Mouse (Mus musculus): Measurements from ENCODE around the gene Cntnap1. TPM values are rescaled to one million over a fixed set of nuclear protein-coding genes. Genes with fewer than 3 reads are reported as not detected.

Cntnap1 gene
- polyA plus RNA-seq, 1 experiment from 2014 or later = 0.24 TPM

- H3K4me2 ChIP-seq (replicated peaks; ENCODE audit: low read depth, low read length) = no peak overlapping the region
- H3K9ac ChIP-seq (replicated peaks; ENCODE audit: low read depth) = no peak overlapping the region
- WGBS = 31% methylated on average over 18 of the region's 18 CpGs
- ATAC-seq = peak; percentile 46; the same call in 1 of the 2 replicates
- TF ChIP-seq EP300 (IDR thresholded peaks at IDR 0.05) (no peak), CTCF (IDR thresholded peaks at IDR 0.05) (no peak)
- H3K27me3 ChIP-seq (replicated peaks; ENCODE audit: insufficient read depth, low read length) = no peaks in the 10 kb centered on the region
- H3K36me3 ChIP-seq (ENCODE audit: insufficient read depth, low read length) = no peaks in the 10 kb centered on the region; the same call in 1 of the 2 replicates
- H3K4me3 ChIP-seq (ENCODE audit: low read depth, low read length) = no peak overlapping the region
- H3K4me1 ChIP-seq (ENCODE audit: insufficient read depth, low read depth, low read length) = no peaks in the 10 kb centered on the region
- peak; percentile 26 for DNase-seq (ENCODE audit: low spot score)
- H3K27ac ChIP-seq (ENCODE audit: low read length) = no peak overlapping the region
- no peaks in the 10 kb centered on the region for H3K9me3 ChIP-seq (ENCODE audit: low read length)
Observed at GRCm38 (mm10) chr11:101130056-101130756, 40.1 kb upstream of the Cntnap1 start.

GRCm38 (mm10) chr11:101131187-101131586 lies 39.1 kb upstream of the Cntnap1 start:
- H3K9ac ChIP-seq (replicated peaks; ENCODE audit: low read depth) = no peak overlapping the region
- no peaks in the 10 kb centered on the region for H3K4me1 ChIP-seq (ENCODE audit: insufficient read depth, low read depth, low read length)
- H3K27ac ChIP-seq (ENCODE audit: low read length) = no peak overlapping the region
- no peak for TF ChIP-seq EP300 (IDR thresholded peaks at IDR 0.05)
- TF ChIP-seq CTCF (IDR thresholded peaks at IDR 0.05) = no peak
- ATAC-seq (no peak), DNase-seq (ENCODE audit: low spot score) (no peak)
- no peak overlapping the region for H3K4me2 ChIP-seq (replicated peaks; ENCODE audit: low read depth, low read length)
- H3K36me3 ChIP-seq (ENCODE audit: insufficient read depth, low read length) = no peaks in the 10 kb centered on the region
- no peaks in the 10 kb centered on the region for H3K9me3 ChIP-seq (ENCODE audit: low read length)
- 91% methylated on average over 2 of the region's 2 CpGs for WGBS
- no peaks in the 10 kb centered on the region for H3K27me3 ChIP-seq (replicated peaks; ENCODE audit: insufficient read depth, low read length)
- no peak overlapping the region for H3K4me3 ChIP-seq (ENCODE audit: low read depth, low read length)

GRCm38 (mm10) chr11:101131701-101132100 lies 38.6 kb upstream of the Cntnap1 start:
- Histone ChIP-seq H3K27ac (ENCODE audit: low read length) (no peak overlapping the region), H3K4me2 (replicated peaks; ENCODE audit: low read depth, low read length) (no peak overlapping the region), H3K9me3 (ENCODE audit: low read length) (no peaks in the 10 kb centered on the region), H3K9ac (replicated peaks; ENCODE audit: low read depth) (no peak overlapping the region), H3K36me3 (ENCODE audit: insufficient read depth, low read length) (no peaks in the 10 kb centered on the region), H3K4me1 (ENCODE audit: insufficient read depth, low read depth, low read length) (no peaks in the 10 kb centered on the region), H3K27me3 (replicated peaks; ENCODE audit: insufficient read depth, low read length) (no peaks in the 10 kb centered on the region), H3K4me3 (ENCODE audit: low read depth, low read length) (no peak overlapping the region)
- DNase-seq (ENCODE audit: low spot score) (peak; percentile 37), ATAC-seq (no peak)
- WGBS = 83% methylated on average over 6 of the region's 6 CpGs
- TF ChIP-seq CTCF (IDR thresholded peaks at IDR 0.05) (peak; percentile 62), EP300 (IDR thresholded peaks at IDR 0.05) (no peak)

GRCm38 (mm10) chr11:101133037-101133436 lies 37.3 kb upstream of the Cntnap1 start:
- peak; percentile 56 for ATAC-seq
- Histone ChIP-seq H3K4me2 (replicated peaks; ENCODE audit: low read depth, low read length) (no peak overlapping the region), H3K4me1 (ENCODE audit: insufficient read depth, low read depth, low read length) (no peaks in the 10 kb centered on the region), H3K36me3 (ENCODE audit: insufficient read depth, low read length) (no peaks in the 10 kb centered on the region), H3K27me3 (replicated peaks; ENCODE audit: insufficient read depth, low read length) (no peaks in the 10 kb centered on the region), H3K9ac (replicated peaks; ENCODE audit: low read depth) (no peak overlapping the region), H3K4me3 (ENCODE audit: low read depth, low read length) (no peak overlapping the region), H3K27ac (ENCODE audit: low read length) (no peak overlapping the region), H3K9me3 (ENCODE audit: low read length) (no peaks in the 10 kb centered on the region)
- 36% methylated on average over 12 of the region's 12 CpGs for WGBS
- TF ChIP-seq EP300 (IDR thresholded peaks at IDR 0.05) (no peak), CTCF (IDR thresholded peaks at IDR 0.05) (no peak)
- peak; percentile 44 for DNase-seq (ENCODE audit: low spot score)

- no peaks in the 10 kb centered on the region for H3K9me3 ChIP-seq (ENCODE audit: low read length)
- no peak for TF ChIP-seq CTCF (IDR thresholded peaks at IDR 0.05)
- no peak for TF ChIP-seq EP300 (IDR thresholded peaks at IDR 0.05)
- WGBS = 72% methylated on average over 13 of the region's 13 CpGs
- H3K9ac ChIP-seq (replicated peaks; ENCODE audit: low read depth) = no peak overlapping the region
- no peak overlapping the region for H3K4me3 ChIP-seq (ENCODE audit: low read depth, low read length)
- H3K36me3 ChIP-seq (ENCODE audit: insufficient read depth, low read length) = no peaks in the 10 kb centered on the region
- H3K27ac ChIP-seq (ENCODE audit: low read length) = no peak overlapping the region
- DNase-seq (ENCODE audit: low spot score) = no peak
- no peak for ATAC-seq
- H3K27me3 ChIP-seq (replicated peaks; ENCODE audit: insufficient read depth, low read length) = no peaks in the 10 kb centered on the region
- no peaks in the 10 kb centered on the region for H3K4me1 ChIP-seq (ENCODE audit: insufficient read depth, low read depth, low read length)
- no peak overlapping the region for H3K4me2 ChIP-seq (replicated peaks; ENCODE audit: low read depth, low read length)
Observed at GRCm38 (mm10) chr11:101134217-101134865, 36.0 kb upstream of the Cntnap1 start.

- DNase-seq (ENCODE audit: low spot score) (no peak), ATAC-seq (no peak)
- Histone ChIP-seq H3K4me3 (ENCODE audit: low read depth, low read length) (no peak overlapping the region), H3K27me3 (replicated peaks; ENCODE audit: insufficient read depth, low read length) (no peaks in the 10 kb centered on the region), H3K27ac (ENCODE audit: low read length) (no peak overlapping the region), H3K4me1 (ENCODE audit: insufficient read depth, low read depth, low read length) (no peaks in the 10 kb centered on the region), H3K36me3 (ENCODE audit: insufficient read depth, low read length) (no peaks in the 10 kb centered on the region), H3K9ac (replicated peaks; ENCODE audit: low read depth) (no peak overlapping the region), H3K4me2 (replicated peaks; ENCODE audit: low read depth, low read length) (no peak overlapping the region), H3K9me3 (ENCODE audit: low read length) (no peaks in the 10 kb centered on the region)
- 52% methylated on average over 7 of the region's 7 CpGs for WGBS
- no peak for TF ChIP-seq EP300 (IDR thresholded peaks at IDR 0.05)
- TF ChIP-seq CTCF (IDR thresholded peaks at IDR 0.05) = no peak
Observed at GRCm38 (mm10) chr11:101137000-101137399, 33.3 kb upstream of the Cntnap1 start.

Measured in lung, postnatal 0 days (tissue).